Mouse (Mus musculus) spleen, adult 12 weeks (tissue): ENCODE measurements at regions not wholly inside any gene's neighbourhood (a gene's known extent, or its start where the extent isn't known, plus 50 kb on each side); places are given as distances from the start of the nearest gene placed in this dataset.

Experiments
- DNase-seq: peaks from one replicate; pipeline ENCODE4 v3.0.0; 2022; ENCODE audit warnings: low spot score

DNA sequence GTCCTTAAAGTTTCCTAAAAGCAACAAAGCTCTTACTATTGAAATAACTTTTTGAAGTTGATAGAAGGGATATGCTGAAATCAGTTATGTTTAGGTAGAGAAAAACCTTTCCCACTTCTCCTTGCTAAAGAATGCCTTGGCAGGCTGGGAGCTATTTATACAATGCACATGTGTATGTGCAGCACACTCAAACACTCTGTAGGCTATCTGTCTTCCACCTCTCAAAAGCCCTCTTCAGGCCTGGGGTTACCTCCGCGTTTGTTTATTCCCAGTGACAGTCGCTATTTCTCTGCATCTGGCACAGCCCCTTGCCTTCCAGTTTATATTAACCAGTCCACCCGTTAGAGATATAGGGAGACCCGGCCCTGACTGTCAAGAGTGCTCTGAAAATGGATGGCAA is 66.3 kb upstream of the Lnx1 start:
- DNase-seq: no peak

DNA sequence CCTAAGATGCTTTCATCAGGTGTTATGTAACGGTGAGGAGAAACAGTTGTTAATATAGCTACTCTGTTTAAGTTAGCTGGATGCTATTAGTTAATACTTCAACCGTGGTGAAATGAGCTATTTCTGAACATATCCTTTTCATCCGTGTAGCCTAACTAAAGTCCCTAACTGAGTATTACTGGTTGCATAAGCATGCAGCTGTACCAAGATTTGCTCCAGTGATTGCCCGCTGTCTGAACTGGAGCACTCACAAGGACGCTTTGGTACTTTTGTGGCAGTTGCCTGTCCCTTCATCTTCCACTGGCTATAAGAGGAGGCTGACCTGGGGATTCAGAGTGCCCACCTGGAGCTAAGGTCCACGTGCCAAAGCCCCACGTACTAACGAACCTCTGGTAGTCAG is 65.3 kb upstream of the Lnx1 start:
- no peak for DNase-seq

DNA sequence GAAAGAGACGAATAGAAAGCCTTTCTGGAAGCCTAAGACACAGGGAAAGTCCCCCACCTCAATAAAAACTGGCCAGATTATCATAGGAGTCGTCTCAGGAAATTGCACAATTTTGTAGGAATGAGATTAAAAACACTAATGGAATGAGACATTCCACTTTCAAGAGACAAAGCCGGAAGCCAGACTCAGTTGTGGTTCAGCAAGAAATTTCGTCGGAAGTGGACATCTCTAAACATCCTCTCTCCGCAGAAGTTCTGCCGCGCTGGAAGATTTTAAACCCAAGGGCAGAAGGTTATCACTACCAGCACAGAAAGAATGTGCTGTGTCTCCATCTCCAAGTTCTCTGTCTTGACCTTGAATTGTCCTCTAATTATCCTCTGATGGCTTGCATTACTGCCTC is 63.5 kb upstream of the Lnx1 start:
- DNase-seq: no peak

DNA sequence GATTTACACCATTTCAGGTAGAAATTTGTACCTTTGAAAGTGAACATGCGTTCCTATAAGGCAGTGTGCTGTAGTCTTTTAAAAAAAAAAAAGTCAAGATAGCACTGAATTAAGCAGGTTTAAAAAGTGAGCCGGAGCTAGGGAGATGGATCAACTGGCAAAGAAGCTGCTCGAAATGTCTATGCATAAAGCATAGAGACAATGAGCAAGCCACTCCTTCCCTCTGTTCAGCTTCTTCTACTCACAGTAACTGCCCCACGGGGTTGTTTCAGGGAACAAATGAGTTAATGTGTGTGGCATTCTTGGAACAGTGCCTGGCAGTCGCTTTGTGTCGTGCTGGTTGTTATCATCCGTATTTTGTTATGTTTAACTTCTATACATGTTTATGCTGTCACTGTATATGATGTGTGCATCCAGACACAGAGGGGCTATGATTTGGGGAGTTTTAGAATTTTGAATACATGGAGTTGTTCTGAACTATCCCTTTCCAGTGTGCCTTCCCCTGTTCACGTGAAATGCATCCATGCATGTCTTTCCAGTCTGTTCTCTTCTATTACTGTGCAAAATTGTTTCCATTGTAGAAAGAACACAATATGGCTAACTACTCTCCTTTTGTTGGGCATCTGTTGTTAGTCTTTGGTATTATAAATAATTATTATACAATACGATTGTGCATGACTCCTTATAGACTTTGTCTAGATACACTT is 62.5 kb upstream of the Lnx1 start:
- DNase-seq: no peak

GRCm38 (mm10) chr5:74757557-74757956 is 54.8 kb upstream of the Lnx1 start:
- DNase-seq: no peak

DNA sequence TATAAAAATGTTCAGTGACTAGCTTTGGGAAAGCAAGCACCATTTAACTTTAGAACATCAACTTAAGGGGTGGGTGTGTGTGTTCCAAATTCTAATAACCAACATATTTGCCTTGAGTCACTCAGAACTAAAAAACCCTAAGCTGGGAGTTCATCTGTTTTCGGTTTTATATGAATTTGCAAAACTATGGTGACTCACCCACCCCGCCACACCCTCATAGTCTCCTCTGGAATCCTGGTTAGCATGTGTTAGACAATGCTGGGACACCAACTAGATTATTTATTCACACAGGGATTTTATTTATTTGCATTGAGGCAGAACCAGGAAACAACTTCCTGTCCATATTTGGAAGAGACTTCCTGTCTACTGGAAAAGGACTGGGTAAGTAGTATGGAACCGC is 50.2 kb upstream of the Lnx1 start:
- no peak for DNase-seq
